Mouse (Mus musculus) erythroblast, adult 5-6 weeks (primary cell): ENCODE data around the gene Traf3. TPM values are rescaled to one million over a fixed set of nuclear protein-coding genes. Genes with fewer than 3 reads are reported as not detected.
A peak's percentile ranks its signal among the peaks of the same experiment; 100 is the strongest.

Experiments used
- ATAC-seq: replicated peaks from 2 replicates; pipeline ENCODE4 v1.8.0; 2016; ENCODE audit warnings: moderate number of reproducible peaks, mild to moderate bottlenecking, moderate TSS enrichment, inconsistent platforms; ENCODE audit not compliant: poor library complexity, low FRiP score, severe bottlenecking
- total RNA-seq, 2 experiments: library from RNA; stranded (forward) in 1 of 2; stranded (reverse) in 1 of 2; fragments of 150-400 nt in 1 of 2; fragments of 200-764, 138-1000 nt in 1 of 2; gene quantifications; 2 replicates each; pipeline versions ENCODE4 v1.2.3 to v1.2.4; 2015 to 2017; ENCODE audit warnings: low replicate concordance in 2 of 2

The Traf3 gene
- 3.1 and 3.3 TPM in 2 replicates for total RNA-seq (2015; ENCODE audit: low replicate concordance)
- 2.6 and 4.3 TPM in 2 replicates for total RNA-seq (2017; ENCODE audit: low replicate concordance)

- no peak for ATAC-seq
These were observed at the start of gene Traf3 for GRCm38 (mm10) chr12:111165831-111166591. Gene Traf3 (plus strand): TSS chr12:111166370.

- no peak for ATAC-seq
These were observed 46.6 kb upstream of the Traf3 start for GRCm38 (mm10) chr12:111119506-111120085.

- no peak for ATAC-seq
These were observed 45.1 kb upstream of the Traf3 start for GRCm38 (mm10) chr12:111120976-111121645.

DNA sequence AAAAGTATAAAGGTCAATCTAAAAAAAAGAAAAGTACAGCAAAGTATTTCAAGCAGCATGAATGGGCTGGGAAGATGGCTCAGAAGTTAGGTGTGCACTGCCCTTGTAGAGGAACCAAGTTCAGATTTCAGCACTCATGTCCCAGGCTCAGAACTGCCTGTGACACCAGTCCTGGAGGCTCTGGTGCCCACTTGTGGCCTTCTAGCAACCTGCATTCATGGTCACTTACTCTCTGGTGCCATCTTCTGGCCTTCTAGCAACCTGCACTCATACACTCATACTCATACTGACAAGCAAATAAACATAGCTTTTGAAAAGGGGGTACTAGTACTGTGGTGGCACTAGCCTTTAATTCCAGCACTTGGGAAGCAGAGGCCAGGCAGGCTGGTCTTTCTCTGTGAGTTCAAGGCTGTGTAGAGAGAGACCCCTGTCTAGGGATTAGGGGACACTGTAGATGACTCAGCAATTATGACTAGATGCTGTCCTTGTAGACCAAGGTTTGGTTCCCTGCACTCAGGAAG lies 43.8 kb upstream of the Traf3 start:
- ATAC-seq = peak; percentile 51

- no peak for ATAC-seq
These were observed 41.4 kb upstream of the Traf3 start for GRCm38 (mm10) chr12:111124601-111125260.

GRCm38 (mm10) chr12:111125666-111126065 lies 40.5 kb upstream of the Traf3 start:
- ATAC-seq = no peak

- ATAC-seq = no peak
These were observed 32.0 kb upstream of the Traf3 start for GRCm38 (mm10) chr12:111134169-111134568.

DNA sequence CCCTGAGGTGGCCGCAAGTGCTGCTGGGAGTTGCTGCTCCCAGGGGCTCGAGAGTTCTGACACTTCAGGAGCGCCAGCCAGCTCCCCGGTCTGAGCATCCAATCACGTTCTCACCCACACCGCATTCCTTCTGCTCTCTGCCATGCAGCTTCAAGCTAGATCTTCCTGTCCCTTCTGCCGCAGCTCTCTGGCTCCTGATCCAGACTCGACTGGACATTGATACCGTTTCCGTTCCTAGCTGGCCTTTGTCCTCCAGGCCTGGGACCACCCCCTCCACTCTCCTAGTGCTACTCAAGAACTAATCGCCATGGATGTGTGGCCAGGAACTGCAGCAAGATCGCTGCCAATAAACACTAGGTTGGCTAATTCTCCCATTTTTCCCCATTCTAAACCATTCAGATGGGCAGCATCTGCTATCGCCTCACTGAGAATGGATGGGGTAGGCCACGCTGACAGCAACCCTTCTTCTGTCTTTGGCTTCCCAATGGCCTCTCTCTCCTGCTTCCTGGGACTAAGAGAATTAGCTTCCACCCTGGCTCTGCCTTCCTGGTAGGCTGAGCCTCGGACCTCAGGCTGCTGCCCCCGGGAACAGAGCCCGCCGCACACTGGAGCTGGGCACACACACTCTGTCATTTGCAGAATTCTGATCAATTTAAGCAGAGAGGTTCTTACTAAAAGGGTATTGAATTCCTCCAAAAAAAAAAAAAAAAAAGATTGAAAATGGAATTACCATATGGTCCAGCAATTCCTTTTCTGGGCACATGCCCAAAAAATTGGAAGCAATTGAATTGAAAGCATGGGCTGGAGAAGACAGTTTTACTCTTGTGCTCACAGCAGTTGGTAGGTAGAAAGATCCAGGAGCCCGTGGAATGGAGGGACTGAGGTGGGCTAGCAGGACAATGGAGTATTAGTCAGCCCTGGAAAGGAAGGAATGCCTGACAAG lies 31.1 kb upstream of the Traf3 start:
- no peak for ATAC-seq

DNA sequence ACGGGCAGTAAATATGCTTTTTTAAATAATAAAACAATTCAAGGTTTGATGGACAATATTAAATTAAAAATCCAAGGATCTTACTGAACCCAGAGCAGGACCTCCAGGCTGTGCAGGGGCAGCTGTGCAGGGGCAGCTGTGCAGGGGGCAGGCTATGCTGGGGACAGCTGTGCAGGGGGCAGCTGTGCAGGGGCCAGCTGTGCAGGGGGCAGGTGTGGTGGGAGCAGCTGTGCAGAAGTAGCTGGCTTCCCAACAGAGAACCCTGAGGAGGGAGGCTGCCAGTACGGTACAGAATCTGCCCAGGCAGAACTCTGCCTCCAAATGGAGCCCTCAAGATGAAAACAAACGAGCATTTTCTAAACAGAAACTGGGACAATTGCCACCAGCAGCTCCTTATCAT lies 30.2 kb upstream of the Traf3 start:
- no peak for ATAC-seq

DNA sequence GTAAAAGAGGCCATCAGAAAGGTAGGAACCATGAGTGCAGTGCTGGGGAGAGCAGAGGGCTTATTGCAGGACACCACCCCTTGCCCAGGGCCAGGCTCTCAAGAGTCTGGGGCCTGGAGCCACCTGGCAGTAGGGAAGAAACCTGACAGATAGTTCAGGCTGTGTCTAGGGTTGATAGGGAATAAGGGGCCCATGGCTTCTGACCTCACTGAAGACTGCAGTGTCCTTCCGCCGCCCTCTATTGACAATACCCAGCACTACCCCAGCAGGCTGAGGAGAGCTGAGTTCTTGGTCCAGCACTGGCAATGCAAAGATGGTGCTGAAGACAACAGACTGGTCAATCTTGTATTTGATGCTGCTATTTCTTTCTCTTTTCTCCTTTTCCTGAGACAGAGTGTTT lies 29.1 kb upstream of the Traf3 start:
- ATAC-seq = no peak

DNA sequence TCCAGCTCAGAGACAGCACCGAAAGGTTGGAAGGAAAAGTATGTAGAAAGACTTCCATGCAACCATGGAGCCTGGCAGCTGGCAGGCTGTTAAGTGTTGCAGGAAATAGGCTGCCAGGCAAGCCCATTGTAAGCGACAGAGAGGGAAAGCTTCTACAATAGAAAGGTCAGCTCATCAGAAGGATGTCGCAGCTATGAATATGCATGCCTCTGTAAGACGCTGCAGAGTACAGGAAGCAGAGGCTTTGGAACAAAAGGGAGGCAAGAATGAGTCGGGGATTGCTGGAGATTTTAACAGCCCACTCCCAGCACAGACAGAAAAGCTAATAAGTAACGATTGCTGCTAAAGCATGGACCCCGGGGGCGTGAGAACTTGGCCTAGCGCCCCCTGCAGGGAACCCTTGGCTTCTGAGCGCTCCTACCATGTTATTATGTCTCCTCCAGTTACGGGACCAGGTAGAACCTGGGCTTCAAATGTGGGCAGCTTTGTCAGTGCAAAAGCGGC lies 23.1 kb upstream of the Traf3 start:
- no peak for ATAC-seq

DNA sequence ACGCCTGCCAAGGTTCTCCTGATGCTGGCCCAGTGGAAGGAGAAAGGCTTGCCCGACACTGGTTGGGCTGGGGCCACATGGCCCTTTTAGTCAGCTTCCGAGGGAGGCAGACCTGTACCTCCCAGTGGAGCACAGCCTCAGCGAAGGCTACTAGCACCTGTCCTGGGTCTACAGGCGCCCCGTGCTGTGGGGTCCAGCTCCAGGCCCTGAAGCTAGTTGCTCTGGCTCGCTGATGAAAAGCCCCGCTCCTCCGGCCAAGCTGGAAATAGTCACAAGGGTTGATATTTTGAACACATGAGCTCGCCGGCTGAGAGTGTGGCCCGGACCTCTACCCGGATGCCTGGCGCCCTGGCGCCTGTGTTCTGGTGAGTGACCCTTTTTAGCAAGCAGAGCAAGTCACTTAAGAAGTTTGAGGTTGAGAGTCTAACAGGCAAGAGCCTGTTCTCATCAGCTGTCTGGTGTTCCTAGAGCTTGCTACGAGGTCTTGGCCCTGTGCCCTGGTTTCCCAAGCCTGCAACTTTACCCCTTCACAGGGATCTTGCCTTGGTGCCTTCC lies 22.6 kb upstream of the Traf3 start:
- no peak for ATAC-seq

- no peak for ATAC-seq
These were observed 21.6 kb upstream of the Traf3 start for GRCm38 (mm10) chr12:111144598-111144997.

DNA sequence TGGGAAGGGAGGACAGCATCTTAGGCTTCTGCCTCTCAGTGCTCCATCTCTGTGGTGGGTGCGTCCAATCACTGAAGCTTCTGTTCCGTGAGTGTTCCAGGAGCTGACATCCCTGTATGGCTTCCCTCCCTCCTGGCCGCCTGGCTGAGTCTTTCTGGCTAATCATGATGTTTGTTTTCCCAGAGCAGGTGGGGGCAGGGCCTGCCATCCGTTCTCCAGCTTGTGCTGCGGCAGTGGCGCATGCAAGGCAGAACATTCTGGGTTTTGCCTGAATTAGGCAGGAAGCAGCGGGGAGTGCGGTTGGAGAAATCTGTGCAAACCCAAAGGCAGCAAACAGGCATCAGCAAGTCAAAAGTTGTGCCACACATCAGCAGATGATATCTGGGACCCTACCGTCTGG lies 20.9 kb upstream of the Traf3 start:
- ATAC-seq = no peak

DNA sequence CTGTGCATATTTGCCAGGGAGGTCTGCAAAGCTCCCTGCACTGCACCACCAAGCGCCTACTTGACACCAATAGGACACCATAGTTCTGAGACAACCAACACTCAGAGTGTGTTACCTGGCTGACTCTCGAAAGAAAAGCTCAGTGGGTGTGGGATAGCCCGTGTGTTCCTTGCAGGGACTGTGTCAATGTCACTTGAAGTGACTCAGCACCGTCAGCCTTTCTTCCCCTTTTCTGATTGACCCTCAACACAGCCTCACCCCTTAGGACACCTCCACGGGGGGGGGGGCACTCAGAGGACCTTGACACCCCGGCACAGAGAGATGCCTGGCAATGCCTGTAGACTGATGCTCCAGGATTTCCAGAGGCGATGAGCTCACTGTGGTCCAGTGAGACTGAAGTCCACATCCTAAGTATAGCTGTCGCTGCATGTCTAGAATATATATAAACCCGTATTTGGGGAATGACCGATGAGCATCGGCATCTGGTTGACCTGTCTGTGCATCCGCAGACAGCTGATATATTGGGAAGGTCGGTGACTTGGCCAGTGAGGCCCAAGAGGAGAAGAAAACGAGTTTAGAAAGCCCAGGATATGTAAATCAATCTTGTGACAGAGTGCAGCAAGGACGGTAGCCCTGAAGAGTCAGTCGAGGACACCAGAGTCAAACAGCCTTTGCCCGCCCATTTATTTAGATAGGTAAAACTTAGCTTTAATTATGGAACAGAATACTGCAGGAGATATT lies 16.5 kb upstream of the Traf3 start:
- no peak for ATAC-seq

GRCm38 (mm10) chr12:111150236-111150596 lies 16.0 kb upstream of the Traf3 start:
- ATAC-seq = peak; percentile 53; the same call in 1 of the 2 replicates

DNA sequence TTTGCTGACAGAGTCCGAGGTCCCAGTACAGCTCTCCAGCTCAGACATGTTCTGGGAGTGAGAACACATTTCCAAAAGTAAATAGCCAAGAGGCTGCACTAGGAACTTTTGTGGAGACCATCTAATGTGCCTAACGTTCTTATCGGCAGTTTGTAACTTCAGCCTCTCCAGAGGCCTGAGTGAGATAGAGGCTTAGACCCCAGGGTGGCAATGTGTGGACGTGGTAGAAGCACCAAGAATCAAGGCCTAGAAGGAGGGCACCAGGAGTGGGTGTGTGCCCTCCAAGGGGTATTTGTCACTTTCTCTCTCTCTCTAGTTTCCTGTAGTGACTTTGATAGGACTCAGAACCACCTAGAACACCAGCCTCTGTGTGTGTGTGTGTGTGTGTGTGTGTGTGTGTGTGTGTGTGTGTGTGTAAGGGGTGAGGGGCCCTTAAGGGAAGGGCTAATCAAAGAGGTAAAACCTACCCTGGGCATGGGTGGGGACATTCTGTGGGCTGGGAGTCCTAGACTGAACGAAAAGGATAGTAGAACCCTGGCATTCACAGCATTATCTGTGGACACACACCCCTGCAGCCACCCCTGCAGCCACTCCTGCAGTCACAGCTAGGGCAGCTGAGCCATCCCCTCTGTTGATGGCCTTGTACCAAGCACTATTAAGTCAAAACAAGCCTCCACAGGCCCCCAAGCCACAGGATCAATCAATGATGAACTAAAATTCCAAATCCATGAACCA lies 14.6 kb upstream of the Traf3 start:
- no peak for ATAC-seq
